Mouse (Mus musculus) forebrain, embryonic 11.5 days (tissue): ENCODE results near the gene Prkar1a. TPM values are rescaled to one million over a fixed set of nuclear protein-coding genes. Genes with fewer than 3 reads are reported as not detected.

Experiments
- ATAC-seq: fragments of 200-750 bp; cut with Nextera tagmentation; replicated peaks from 2 replicates; pipeline ENCODE4 v1.8.0; 2017; ENCODE audit warnings: moderate TSS enrichment; ENCODE audit not compliant: low FRiP score
- DNase-seq: peaks from one replicate; pipeline ENCODE4 v3.0.0-alpha.2; 2017; ENCODE audit warnings: low spot score
- H3K27ac ChIP-seq: fragments of 300-500 bp; sonication (generic); 2 replicates; pipeline ENCODE4 v1.5.1; 2014; ENCODE audit warnings: low read depth, low read length
- H3K27me3 ChIP-seq: fragments of 300-500 bp; sonication (generic); 2 replicates; pipeline ENCODE4 v1.6.1; 2014; ENCODE audit warnings: mild to moderate bottlenecking, low read length, mixed read lengths; ENCODE audit not compliant: control insufficient read depth, insufficient read depth
- H3K36me3 ChIP-seq: fragments of 300-500 bp; sonication (generic); 2 replicates; pipeline ENCODE4 v1.6.1; 2014; ENCODE audit warnings: mild to moderate bottlenecking, low read length, moderate library complexity, mixed read lengths; ENCODE audit not compliant: control insufficient read depth, insufficient read depth
- H3K4me1 ChIP-seq: fragments of 300-500 bp; sonication (generic); replicated peaks from 2 replicates; pipeline ENCODE4 v1.6.1; 2014; ENCODE audit warnings: low read length, mixed read lengths; ENCODE audit not compliant: control insufficient read depth, insufficient read depth
- H3K4me2 ChIP-seq: fragments of 300-500 bp; sonication (generic); 2 replicates; pipeline ENCODE4 v1.6.1; 2014; ENCODE audit warnings: low read depth, mild to moderate bottlenecking, low read length, moderate library complexity, mixed read lengths; ENCODE audit not compliant: severe bottlenecking
- H3K4me3 ChIP-seq: fragments of 300-500 bp; sonication (generic); 2 replicates; pipeline ENCODE4 v1.5.1; 2014; ENCODE audit warnings: low read depth, low read length
- H3K9ac ChIP-seq: fragments of 300-500 bp; sonication (generic); 2 replicates; pipeline ENCODE4 v1.6.1; 2014; ENCODE audit warnings: low read length
- H3K9me3 ChIP-seq: fragments of 300-500 bp; sonication (generic); 2 replicates; pipeline ENCODE4 v1.6.1; 2016; ENCODE audit warnings: low read length, mixed read lengths; ENCODE audit not compliant: control insufficient read depth
- WGBS: fragments of 180-500 bp; shearing (Covaris S2); extraction: QIAGEN DNeasy Blood & Tissue Kit; methylation state at CpG from one replicate; pipeline ENCODE4 v1.1.7; 2014; 5-methylcytosine and 5-hydroxymethylcytosine counted together
- polyA plus RNA-seq: library from polyadenylated mRNA; unstranded; fragments of >200 nt; fragmentation: Nextera tagmentation; extraction: Ambion mirVana; gene quantifications from 2 replicates; pipeline ENCODE4 v1.2.1, GENCODE M21; 2014

Prkar1a gene
- polyA plus RNA-seq = 362 and 367 TPM in 2 replicates

- H3K4me2 ChIP-seq = peak within 1 kb of the TSS; percentile 89
- peaks cover 13% of the 10 kb centered on the region for H3K4me1 ChIP-seq
- no peak for ATAC-seq
These were observed at the start of gene Prkar1a for GRCm38 (mm10) chr11:109649206-109649605. Gene Prkar1a (plus strand): TSS chr11:109649405.

DNA sequence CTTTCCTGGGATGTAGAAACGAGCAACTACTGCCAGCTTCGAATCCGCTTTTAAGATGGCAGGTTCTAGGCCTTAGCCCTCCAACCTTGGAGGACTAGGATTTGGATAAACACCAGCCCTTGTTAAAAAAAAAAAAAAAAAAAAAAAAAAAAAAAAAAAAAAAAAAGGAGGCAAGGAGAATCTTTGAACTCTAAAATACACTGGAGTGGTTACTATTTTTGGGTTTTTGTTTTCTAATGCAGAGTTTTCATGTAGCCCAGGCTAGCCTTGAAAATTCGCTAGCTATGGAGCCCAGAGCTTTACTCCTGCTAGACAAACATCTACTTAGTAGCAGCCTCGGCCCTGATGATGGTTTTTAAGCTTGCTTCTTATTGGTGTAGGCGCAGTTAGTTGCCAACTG, 41.6 kb upstream of the Prkar1a start:
- no peak overlapping the region for H3K9ac ChIP-seq
- 81% methylated on average over 6 of the region's 6 CpGs for WGBS
- no peak overlapping the region for H3K4me3 ChIP-seq
- DNase-seq = no peak
- no peaks in the 10 kb centered on the region for H3K36me3 ChIP-seq
- no peak overlapping the region for H3K4me2 ChIP-seq
- peaks cover 7% of the 10 kb centered on the region for H3K4me1 ChIP-seq
- H3K27ac ChIP-seq = no peak overlapping the region
- no peaks in the 10 kb centered on the region for H3K9me3 ChIP-seq
- no peaks in the 10 kb centered on the region for H3K27me3 ChIP-seq
- ATAC-seq = no peak

More at GRCm38 (mm10) chr11:109649206-109649605, at the start of gene Prkar1a:
- H3K9me3 ChIP-seq = no peaks in the 10 kb centered on the region
- H3K27me3 ChIP-seq = no peaks in the 10 kb centered on the region
- H3K27ac ChIP-seq = peak within 1 kb of the TSS; percentile 89
- no peak for DNase-seq
- peak within 1 kb of the TSS; percentile 97 for H3K4me3 ChIP-seq
- H3K36me3 ChIP-seq = no peaks in the 10 kb centered on the region; the same call in 1 of the 2 replicates
- H3K9ac ChIP-seq = peak within 1 kb of the TSS; percentile 66
- 46% methylated on average over 8 of the region's 8 CpGs for WGBS

DNA sequence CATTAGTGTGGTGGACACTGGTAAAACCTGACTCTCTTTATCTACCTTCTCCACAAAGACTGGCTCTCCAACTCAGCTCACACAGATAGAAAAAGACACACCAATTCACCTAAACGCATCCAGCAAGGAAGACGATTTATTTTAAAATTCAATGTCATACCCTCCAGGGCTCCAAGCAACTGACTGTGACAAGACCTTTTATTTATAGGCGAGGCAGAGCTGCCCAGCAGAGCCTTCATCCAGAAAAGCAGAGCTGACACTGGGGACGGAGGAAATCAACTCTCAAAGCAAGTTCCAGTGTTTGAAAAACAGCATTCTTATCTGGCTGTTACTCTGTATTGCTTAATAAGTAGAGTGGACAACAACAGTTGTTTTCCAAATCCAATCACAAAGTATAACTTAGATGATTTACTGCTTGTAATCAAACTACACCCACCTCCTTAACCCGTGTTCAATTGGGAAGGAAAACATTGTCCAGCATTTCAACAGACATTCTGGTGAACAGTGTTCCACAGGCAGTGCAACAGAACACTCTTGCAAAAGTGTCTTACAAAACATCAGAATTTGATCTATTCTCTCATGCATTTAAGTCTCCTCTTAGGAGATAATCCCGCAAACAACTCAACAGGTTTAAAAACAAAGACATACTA, 40.1 kb upstream of the Prkar1a start:
- ATAC-seq = no peak

GRCm38 (mm10) chr11:109610046-109610794, 39.0 kb upstream of the Prkar1a start:
- peak overlapping the region; percentile 63 for H3K4me3 ChIP-seq
- no peak for DNase-seq
- no peaks in the 10 kb centered on the region for H3K9me3 ChIP-seq
- 10% methylated on average over 9 of the region's 9 CpGs for WGBS
- no peaks in the 10 kb centered on the region for H3K36me3 ChIP-seq
- no peaks in the 10 kb centered on the region for H3K27me3 ChIP-seq
- no peak for ATAC-seq
- H3K27ac ChIP-seq = no peak overlapping the region
- peak overlapping the region; percentile 90 for H3K4me2 ChIP-seq
- H3K9ac ChIP-seq = peak overlapping the region; percentile 62
- H3K4me1 ChIP-seq = peaks cover 7% of the 10 kb centered on the region

More for the DNA sequence above, 40.1 kb upstream of the Prkar1a start:
- Histone ChIP-seq H3K36me3 (no peaks in the 10 kb centered on the region), H3K4me1 (peaks cover 7% of the 10 kb centered on the region), H3K9ac (no peak overlapping the region), H3K4me2 (no peak overlapping the region), H3K9me3 (no peaks in the 10 kb centered on the region), H3K27ac (no peak overlapping the region), H3K27me3 (no peaks in the 10 kb centered on the region), H3K4me3 (no peak overlapping the region)
- DNase-seq = no peak
- WGBS = 85% methylated on average over 6 of the region's 6 CpGs

GRCm38 (mm10) chr11:109610795-109611302, 38.4 kb upstream of the Prkar1a start:
- H3K9ac ChIP-seq = peak overlapping the region; percentile 62
- 0% methylated on average over 26 of the region's 26 CpGs for WGBS
- ATAC-seq = no peak; the same call in 1 of the 2 replicates
- peaks cover 7% of the 10 kb centered on the region for H3K4me1 ChIP-seq
- no peak for DNase-seq
- no peaks in the 10 kb centered on the region for H3K9me3 ChIP-seq
- no peaks in the 10 kb centered on the region for H3K36me3 ChIP-seq
- H3K27me3 ChIP-seq = no peaks in the 10 kb centered on the region
- no peak overlapping the region for H3K27ac ChIP-seq
- H3K4me3 ChIP-seq = peak overlapping the region; percentile 63
- H3K4me2 ChIP-seq = peak overlapping the region; percentile 90

DNA sequence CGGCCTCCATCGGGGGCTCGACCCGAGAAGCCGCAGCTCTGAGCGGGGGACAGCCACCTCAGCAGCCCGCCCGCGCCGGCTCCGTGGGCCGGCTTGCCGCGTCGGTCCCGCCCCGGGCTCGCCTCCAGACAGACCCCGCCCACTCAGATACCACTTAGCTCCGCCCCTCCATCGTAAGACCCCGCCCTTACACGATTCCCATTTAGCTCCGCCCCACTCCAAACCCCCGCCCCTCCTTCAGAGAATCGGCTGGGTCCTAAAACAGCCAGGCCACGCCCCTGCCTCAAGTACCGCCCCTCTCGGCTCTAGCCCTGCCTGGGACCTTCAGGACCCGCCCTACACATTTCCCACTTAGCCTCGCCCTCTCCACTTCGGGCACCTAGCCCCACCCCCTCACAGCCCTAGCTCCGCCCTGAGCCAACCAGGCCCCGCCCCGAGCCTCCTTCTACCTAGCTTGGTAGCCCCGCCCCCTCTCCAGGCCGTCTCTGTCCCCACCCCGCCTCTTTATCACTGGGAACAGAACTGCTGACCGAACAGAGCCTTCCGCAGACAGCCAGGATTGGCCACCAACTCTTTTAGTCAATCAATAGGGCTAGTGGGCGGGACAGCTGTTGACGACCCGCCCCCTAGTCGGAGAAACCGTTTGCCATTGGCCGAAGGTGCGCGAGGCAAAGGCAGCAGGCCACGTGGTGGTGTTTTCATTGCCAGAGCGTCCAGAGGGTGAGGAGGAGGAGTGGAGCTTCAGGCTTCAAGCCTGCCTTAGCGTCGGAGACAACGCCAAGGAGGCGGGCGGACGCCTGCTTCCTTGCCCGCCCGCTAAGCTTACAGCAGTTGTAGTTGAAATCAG, 37.7 kb upstream of the Prkar1a start, which contains the start of gene Wipi1:
TSS of gene Wipi1 (minus strand) at position 665 of the 847 bp plus-strand sequence.
- Histone ChIP-seq H3K4me3 (peak within 1 kb of the TSS; percentile 63), H3K27ac (no peak within 1 kb of the TSS), H3K9me3 (no peaks in the 10 kb centered on the region), H3K36me3 (no peaks in the 10 kb centered on the region), H3K9ac (peak within 1 kb of the TSS; percentile 62), H3K27me3 (no peaks in the 10 kb centered on the region), H3K4me1 (peaks cover 7% of the 10 kb centered on the region), H3K4me2 (peak within 1 kb of the TSS; percentile 90)
- ATAC-seq (peak; percentile 97), DNase-seq (peak; percentile 98)
- WGBS = under 1% methylated on average over 57 of the region's 58 CpGs

GRCm38 (mm10) chr11:109612871-109613529, 36.2 kb upstream of the Prkar1a start:
- WGBS = 65% methylated on average over 7 of the region's 7 CpGs

GRCm38 (mm10) chr11:109615286-109615685, 33.9 kb upstream of the Prkar1a start:
- Histone ChIP-seq H3K9ac (no peak overlapping the region), H3K27ac (no peak overlapping the region), H3K4me3 (no peak overlapping the region), H3K9me3 (no peaks in the 10 kb centered on the region), H3K36me3 (no peaks in the 10 kb centered on the region), H3K4me1 (peaks cover 4% of the 10 kb centered on the region), H3K27me3 (no peaks in the 10 kb centered on the region), H3K4me2 (no peak overlapping the region)
- DNase-seq = no peak
- 70% methylated on average over 9 of the region's 9 CpGs for WGBS
- no peak for ATAC-seq

More at GRCm38 (mm10) chr11:109612871-109613529, 36.2 kb upstream of the Prkar1a start:
- ATAC-seq (no peak), DNase-seq (no peak)
- no peak overlapping the region for H3K27ac ChIP-seq
- H3K9ac ChIP-seq = no peak overlapping the region
- H3K4me2 ChIP-seq = no peak overlapping the region
- H3K9me3 ChIP-seq = no peaks in the 10 kb centered on the region
- no peaks in the 10 kb centered on the region for H3K36me3 ChIP-seq
- no peaks in the 10 kb centered on the region for H3K27me3 ChIP-seq
- peaks cover 7% of the 10 kb centered on the region for H3K4me1 ChIP-seq
- no peak overlapping the region for H3K4me3 ChIP-seq
